Mouse (Mus musculus) heart, postnatal 0 days (tissue): ENCODE measurements around the gene Gm3164.
"Not testable (repeated sequence)": the region's sequence is repeated elsewhere in the genome, so short reads cannot be mapped to it uniquely, and the experiment has no call there.

Experiments used
- CTCF ChIP-seq: IDR thresholded peaks from 2 replicates; pipeline ENCODE4 v1.5.1; 2016; ENCODE audit warnings: antibody characterized with exemption, control low read depth, low read depth
- EP300 ChIP-seq: IDR thresholded peaks from 2 replicates; pipeline ENCODE4 v1.6.1; 2016; ENCODE audit warnings: antibody characterized with exemption, low read depth

DNA sequence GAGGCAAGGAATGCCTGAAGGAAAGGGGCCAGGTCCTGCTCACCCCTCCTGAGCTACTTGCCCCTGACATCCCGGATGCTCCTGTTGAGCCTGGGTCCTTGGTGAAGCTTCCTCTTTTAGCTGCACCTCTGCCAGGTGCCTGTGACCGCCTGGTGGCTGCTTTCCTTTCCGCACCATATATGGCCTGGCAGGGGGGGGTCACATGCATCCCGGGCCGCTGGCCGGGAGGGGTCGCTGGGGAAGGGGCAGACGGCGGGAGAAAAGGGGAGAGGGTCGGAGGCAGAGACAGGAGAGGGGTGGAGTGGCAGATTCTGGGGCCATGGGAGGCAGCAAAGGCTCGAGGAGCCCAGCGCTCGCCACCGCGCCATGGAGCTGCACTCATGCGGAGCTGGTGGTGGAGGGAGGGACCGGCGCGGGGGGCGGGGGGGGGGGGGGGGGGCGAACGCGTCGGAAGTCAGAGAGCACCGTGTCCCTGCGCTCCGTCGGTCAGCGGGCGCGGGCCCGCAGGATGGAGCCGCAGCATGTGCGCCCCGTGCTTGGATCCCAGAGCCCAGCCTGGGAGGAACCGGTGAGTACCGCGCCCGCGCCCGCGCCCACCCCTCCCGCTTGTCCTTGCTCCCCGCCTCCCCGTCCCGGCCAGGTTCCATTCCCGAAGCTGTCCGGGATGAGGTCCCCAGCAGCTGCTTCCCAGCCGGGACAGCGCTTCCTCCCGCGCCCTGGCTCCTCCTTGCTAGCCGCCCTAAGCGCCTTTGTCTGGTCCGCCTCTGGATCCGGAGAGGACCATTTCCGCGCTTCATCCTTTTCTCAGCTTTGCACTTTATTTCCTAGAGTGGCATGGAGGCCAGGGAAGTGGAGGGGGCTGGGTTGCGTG lies at the start of gene Gm3164:
- not testable (repeated sequence) for TF ChIP-seq CTCF, EP300
